Mouse (Mus musculus) brain, embryonic 14.5 days (tissue): ENCODE results near the gene Rab1b. TPM values are rescaled to one million over a fixed set of nuclear protein-coding genes. Genes with fewer than 3 reads are reported as not detected.

Experiments
- DNase-seq: peaks from one replicate; pipeline ENCODE4 v3.0.0-alpha.2; 2011; ENCODE audit warnings: low read depth
- CTCF ChIP-seq: fragments of 200-500 bp; IDR thresholded peaks from 2 replicates; pipeline ENCODE4 v1.5.1; 2012; ENCODE audit warnings: inconsistent platforms, mild to moderate bottlenecking, moderate library complexity, borderline replicate concordance; ENCODE audit not compliant: insufficient read depth, insufficient read length; ENCODE audit errors: extremely low read depth
- POLR2A ChIP-seq: fragments of 200-500 bp; IDR thresholded peaks from 2 replicates; pipeline ENCODE4 v1.6.1; 2012; ENCODE audit warnings: mild to moderate bottlenecking, inconsistent platforms, borderline replicate concordance; ENCODE audit not compliant: poor library complexity, insufficient read depth, insufficient read length, severe bottlenecking; ENCODE audit errors: extremely low read depth
- polyA plus RNA-seq: library from polyadenylated mRNA; depleted of rRNA; stranded (reverse); fragments of >200 nt; gene quantifications from 2 replicates; pipeline ENCODE4 v1.2.3, GENCODE M21; 2012; rRNA removed

Rab1b gene
- polyA plus RNA-seq, 1 experiment = 195 TPM

DNA sequence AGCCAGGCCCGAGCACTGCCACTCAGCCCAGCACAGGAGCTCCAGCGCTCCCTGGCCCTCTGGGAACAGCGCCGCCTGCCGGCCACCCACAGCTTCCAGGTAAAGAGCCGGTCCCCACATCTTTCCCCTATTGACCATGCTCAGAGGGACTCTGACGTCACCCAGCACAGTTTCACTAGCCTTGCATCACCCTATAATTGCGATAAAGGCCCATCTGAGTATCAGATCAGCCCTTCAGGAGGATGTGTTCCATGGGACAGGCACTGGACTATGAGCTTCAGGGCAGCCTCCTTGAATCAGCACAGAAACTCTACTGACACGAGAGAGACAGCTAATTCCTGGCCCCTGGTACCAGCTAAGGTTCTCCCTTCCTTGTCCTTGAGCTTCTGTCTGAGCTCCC is 53.0 kb downstream of the Rab1b start:
- peak; percentile 80 for TF ChIP-seq CTCF
- TF ChIP-seq POLR2A = no peak
- peak; percentile 34 for DNase-seq

DNA sequence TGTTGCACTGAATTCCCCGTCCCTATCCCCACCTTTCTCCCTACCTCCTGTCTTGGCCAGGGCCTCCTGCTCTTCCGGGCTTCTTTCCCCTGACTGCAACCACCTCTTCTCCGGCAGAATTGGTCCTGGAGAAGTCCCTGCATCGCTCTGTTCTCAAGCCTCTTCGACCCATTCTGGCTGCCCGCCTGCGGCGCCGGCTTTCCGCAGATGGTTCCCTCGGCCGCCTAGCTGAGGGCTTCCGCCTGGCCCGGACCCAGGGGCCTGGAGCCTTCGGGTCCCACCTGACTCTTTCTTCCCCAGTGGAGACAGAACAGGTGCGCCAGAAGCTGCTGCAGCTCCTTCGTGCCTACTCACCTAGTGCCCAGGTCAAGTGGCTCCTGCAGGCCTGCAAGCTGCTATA is 54.0 kb downstream of the Rab1b start:
- DNase-seq = no peak
- TF ChIP-seq POLR2A (no peak), CTCF (no peak)

DNA sequence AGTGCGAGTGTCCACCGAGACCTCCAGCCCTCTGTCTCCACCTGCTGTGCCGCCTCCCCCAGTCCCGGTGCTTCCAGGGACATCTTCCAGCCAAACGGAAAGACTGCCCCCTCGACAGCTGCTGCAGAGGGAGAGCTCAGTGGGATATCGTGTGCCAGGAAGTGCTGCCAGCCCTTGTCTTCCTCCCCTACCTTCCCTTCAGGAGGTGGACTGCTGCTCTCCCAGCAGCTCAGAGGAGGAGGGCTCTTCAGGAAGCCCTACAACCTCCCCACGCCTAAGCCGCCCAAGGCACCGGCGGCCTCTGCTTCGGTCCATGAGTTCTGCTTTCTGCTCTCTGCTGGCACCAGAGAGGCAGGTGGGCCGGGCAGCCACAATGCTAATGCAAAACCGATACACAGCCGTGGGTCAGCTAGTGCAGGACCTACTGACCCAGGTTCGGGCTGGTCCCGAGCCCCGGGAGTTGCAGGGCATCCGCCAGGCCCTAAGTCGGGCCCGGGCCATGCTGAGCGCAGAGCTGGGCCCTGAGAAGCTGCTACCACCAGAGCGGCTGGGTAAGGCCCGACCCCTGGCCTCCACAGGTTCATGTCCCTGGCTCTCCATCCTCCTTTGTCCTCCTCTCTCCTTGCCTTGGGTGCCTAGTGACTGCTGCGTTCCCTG is 54.6 kb downstream of the Rab1b start:
- TF ChIP-seq CTCF = no peak
- no peak for TF ChIP-seq POLR2A
- DNase-seq = no peak

DNA sequence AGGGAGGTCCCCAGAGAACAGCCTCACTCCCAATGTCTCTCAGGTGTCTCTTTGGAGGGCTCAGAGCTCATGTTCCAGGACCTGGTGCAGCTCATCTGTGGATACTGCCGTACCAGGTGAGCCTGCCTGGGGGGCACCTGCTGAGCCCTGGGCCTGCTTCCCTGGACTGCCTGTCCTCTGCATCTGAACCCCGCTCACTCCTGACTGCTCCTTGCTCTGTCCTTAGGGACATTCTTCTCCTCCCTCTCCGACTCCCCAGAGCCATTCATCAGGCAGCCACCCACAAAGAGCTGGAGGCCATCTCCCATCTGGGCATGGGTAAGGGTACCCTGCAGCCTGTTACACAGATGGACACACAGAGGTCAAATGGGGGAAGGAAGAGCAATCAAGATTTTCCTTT is 55.4 kb downstream of the Rab1b start:
- no peak for TF ChIP-seq CTCF
- no peak for TF ChIP-seq POLR2A
- DNase-seq = no peak

DNA sequence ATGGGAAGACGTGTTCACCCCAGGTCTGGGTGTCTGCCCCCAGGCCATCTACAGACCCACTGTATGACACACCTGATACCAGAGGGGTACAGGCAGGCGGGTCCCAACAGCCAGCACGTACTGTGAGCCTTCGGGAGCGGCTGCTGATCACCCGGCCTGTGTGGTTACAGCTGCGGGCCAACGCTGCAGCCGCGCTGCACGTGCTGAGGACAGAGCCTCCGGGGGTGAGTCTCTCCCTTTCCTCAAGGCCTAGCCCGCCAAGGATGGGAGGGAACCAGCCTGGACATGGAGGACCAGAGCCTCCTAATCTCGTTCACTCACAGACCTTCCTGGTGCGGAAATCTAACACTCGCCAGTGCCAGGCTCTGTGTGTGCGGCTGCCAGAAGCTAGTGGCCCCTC is 55.8 kb downstream of the Rab1b start:
- no peak for TF ChIP-seq POLR2A
- TF ChIP-seq CTCF = no peak
- no peak for DNase-seq

DNA sequence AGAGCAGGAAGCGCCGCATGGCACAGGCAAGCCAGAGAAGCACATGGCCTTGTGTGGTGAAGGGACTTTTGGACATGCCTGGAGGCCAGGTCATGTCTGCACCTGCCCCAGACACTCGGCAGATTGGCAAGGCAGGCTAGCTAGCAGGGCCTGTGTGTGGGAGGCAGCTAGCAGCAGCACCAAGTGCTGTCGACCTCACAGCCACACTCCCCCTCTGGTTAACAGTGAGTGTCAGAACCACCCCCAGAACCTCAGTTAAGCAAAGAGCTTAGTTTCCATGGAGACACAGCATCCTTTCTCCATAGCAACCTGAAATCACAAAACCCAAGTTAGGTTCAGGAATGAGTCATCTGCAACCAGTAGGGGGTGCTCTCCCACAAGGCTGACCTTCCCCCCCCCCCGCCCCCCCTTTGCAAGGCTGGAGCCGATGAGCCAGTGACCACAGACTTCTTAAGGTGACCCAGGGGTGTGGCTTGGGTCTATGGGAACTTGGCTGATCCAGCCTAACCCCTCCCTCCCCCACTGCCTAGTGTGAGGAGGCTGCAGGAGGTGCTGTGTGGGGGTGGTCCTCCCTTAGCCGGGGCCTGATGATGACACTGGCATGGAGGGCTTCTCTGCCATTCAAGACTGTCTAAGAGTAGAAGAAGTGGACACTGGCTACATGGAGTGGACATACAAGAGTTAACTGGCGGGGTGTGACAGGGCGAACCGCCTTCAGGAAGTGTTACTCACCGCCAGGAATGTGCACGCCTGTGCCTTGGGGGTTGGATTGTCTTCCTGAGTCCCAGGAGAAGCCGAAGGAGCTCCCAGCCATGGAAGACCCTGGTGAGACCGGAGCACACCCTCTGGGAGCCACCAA is 56.6 kb downstream of the Rab1b start, which contains the start of gene Rin1:
Gene Rin1 (plus strand): TSS at position 435 of the 859 bp plus-strand sequence.
- TF ChIP-seq POLR2A = no peak
- peak; percentile 38; the same call in 1 of the 2 replicates for TF ChIP-seq CTCF
- DNase-seq = peak; percentile 74

DNA sequence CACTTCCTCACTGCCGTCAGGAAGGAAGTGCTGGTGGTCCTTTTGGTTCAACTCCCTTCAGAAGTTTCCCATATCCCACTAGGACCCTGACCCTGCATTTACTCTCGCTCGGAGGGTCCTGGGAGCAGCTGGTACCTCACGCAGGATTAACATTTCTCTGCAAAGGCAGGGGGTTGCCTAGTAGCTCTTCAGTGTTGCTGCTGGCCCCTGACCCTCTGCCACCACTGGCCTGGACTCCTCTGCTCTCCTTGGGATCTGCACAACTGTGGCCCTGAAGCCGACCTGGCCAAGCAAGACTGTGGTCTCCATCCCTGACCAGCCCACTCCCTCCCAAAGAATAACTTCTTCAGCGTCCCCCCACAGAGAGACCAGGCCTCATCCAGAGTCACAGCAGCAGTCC is 57.5 kb downstream of the Rab1b start:
- DNase-seq = no peak

More for the DNA sequence above, 57.5 kb downstream of the Rab1b start:
- TF ChIP-seq POLR2A = no peak

Other genes with a start within 250 kb of the Rab1b start
- gene Actn3, start 229.2 kb downstream of the Rab1b start, polyA plus RNA-seq = 0.95 and 1.7 TPM in 2 replicates
- 32.0 and 48.4 TPM in 2 replicates for gene Zdhhc24, start 228.4 kb downstream of the Rab1b start, polyA plus RNA-seq
- gene Bbs1, start 200.4 kb downstream of the Rab1b start, polyA plus RNA-seq = 18.5 and 27.6 TPM in 2 replicates
- gene Dpp3, start 178.8 kb downstream of the Rab1b start, polyA plus RNA-seq = 111 and 122 TPM in 2 replicates
- gene Peli3, start 163.9 kb downstream of the Rab1b start, polyA plus RNA-seq = 10.3 and 14.2 TPM in 2 replicates
- 70.0 and 81.9 TPM in 2 replicates for gene Mrpl11, start 144.9 kb downstream of the Rab1b start, polyA plus RNA-seq
- 4.1 and 7.8 TPM in 2 replicates for gene Npas4, start 116.8 kb downstream of the Rab1b start, polyA plus RNA-seq
- gene Slc29a2, start 83.2 kb downstream of the Rab1b start, polyA plus RNA-seq = 31.1 and 34.9 TPM in 2 replicates
- gene B4gat1, start 68.2 kb downstream of the Rab1b start, polyA plus RNA-seq = 46.8 and 49.8 TPM in 2 replicates
- gene AC124502.3, start 68.2 kb downstream of the Rab1b start, polyA plus RNA-seq = 1.9 and 2.8 TPM in 2 replicates
- 32.9 and 39.8 TPM in 2 replicates for gene Brms1, start 65.7 kb downstream of the Rab1b start, polyA plus RNA-seq
- gene Rin1, start 56.6 kb downstream of the Rab1b start, polyA plus RNA-seq = 4.0 and 4.3 TPM in 2 replicates
- 15.5 and 24.7 TPM in 2 replicates for gene Cd248, start 39.0 kb downstream of the Rab1b start, polyA plus RNA-seq
- 6.8 and 10.7 TPM in 2 replicates for gene Tmem151a, start 21.5 kb downstream of the Rab1b start, polyA plus RNA-seq
- gene Yif1a, start 18.5 kb downstream of the Rab1b start, polyA plus RNA-seq = 62.8 and 63.2 TPM in 2 replicates
- 467 and 494 TPM in 2 replicates for gene Cnih2, start 8.6 kb downstream of the Rab1b start, polyA plus RNA-seq
- 117 and 134 TPM in 2 replicates for gene Klc2, start 11.5 kb upstream of the Rab1b start, polyA plus RNA-seq
- 50.2 and 71.6 TPM in 2 replicates for gene Pacs1, start 166.0 kb upstream of the Rab1b start, polyA plus RNA-seq
- 178 and 192 TPM in 2 replicates for gene Sf3b2, start 188.4 kb upstream of the Rab1b start, polyA plus RNA-seq
- gene Gal3st3, start 191.3 kb upstream of the Rab1b start, polyA plus RNA-seq = 45.5 and 55.4 TPM in 2 replicates
- not detected in 2 replicates for gene Catsper1, start 228.7 kb upstream of the Rab1b start, polyA plus RNA-seq
- 1.3 and 1.6 TPM in 2 replicates for gene Cst6, start 242.5 kb upstream of the Rab1b start, polyA plus RNA-seq